Mouse (Mus musculus) thymus, adult 18-20 months (tissue): ENCODE results near the gene Cdc14b.

ENCODE experiments used
- DNase-seq, 2 experiments: peaks; one replicate each; pipeline ENCODE4 v3.0.0; 2022; ENCODE audit warnings: mixed read lengths in 2 of 2

The Cdc14b gene

GRCm38 (mm10) chr13:64235777-64236176 is 39.3 kb downstream of the Cdc14b start:
- no peak for DNase-seq

DNA sequence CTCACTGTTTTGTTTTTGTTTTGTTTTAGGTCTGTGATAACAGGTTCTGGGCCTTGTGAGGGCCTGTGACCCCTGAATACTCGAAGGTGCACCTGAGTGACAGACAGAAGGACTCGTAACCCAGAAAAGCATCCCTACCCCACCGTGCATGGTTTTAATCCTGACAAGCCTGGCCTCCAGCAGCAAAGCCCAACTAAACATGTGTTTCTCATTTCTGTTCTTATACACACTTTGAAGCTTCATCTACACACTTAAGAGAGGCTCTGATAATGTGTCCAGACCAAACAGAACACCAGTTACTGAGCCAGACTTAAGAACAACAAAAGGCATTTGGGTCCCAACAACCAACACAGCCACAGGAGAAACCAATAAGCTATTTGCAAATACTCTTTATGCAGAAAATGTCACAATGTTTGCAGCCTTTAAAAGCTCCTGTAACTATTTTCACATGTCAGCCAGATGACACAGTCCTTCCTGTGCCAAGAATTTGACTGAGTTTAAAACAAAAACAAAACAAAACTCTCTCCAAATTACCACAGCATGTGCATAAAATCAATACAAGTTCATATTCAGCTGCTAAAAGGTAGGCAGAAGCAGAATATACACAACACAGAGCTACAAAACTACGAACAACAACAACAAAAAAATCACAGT is 39.9 kb downstream of the Cdc14b start:
- no peak for DNase-seq

DNA sequence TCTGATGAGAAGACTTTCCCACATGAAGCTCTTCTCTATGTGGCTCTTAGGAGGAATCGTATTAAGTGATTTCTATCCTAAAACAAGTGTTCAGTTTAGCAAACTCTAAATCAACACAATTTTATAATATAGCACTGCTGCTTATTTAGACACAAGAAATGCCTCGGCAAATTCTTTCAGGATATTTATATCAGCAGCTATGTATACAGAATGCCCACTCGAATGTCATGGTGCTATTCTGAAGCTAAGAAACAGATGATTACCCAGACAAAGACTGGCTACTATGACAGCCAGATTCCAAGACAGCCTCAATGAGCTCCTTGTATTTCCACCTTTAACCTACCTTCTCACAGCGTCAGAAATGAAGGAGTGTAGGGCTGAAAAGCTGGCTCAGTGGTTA is 42.0 kb downstream of the Cdc14b start:
- DNase-seq = no peak

- no peak for DNase-seq
Measured at GRCm38 (mm10) chr13:64226725-64227124, 48.4 kb downstream of the Cdc14b start.

- no peak for DNase-seq
Measured at GRCm38 (mm10) chr13:64225738-64226137, 49.4 kb downstream of the Cdc14b start.

GRCm38 (mm10) chr13:64214891-64215290 is 60.2 kb downstream of the Cdc14b start:
- DNase-seq = no peak

DNA sequence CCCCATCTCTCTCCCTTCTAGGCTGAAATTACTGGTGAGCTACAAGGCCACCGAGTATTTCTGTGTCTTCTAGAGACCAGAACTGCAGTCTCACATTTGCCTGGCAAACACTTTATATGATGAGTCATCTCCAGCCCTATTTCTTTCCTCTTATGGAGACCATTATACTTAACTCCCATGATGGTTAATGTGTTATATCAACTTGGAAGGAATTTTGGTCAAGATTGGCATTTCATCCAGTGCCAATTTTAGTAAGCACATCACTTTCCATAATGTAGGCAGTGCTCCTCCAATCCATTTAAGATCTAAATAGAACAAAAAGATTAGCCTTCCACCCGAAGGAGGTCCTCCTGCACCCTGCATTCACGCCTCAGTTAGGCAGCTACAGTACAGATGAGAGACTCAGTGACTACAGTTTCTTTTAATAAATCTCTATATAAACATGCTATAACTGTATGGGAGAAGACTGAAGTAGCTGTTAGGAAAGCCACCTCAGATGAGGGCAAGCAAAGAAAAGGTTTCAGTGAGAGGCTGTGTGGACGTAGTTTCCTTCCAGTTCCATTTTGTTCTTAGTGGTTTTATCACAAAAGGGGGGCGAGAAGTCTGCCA is 63.0 kb downstream of the Cdc14b start:
- no peak for DNase-seq

DNA sequence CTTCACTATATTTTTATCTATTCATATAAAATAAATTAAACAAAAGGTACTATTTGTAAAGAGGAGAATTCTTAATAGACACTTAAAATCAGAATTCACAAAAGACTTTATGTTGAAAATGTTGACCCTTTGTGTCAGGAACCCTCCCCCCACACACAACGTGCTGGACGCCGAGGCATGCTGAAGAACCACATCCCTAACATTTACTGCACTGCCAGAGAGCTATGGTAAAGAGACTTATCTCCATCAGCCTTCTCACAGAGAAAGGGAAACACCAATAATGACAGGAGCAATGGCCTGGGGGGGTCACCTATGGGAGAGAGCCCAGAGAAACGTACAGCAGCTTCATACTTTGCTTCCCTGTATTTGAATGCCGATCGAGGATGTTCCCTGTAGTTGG is 66.9 kb downstream of the Cdc14b start:
- no peak for DNase-seq

DNA sequence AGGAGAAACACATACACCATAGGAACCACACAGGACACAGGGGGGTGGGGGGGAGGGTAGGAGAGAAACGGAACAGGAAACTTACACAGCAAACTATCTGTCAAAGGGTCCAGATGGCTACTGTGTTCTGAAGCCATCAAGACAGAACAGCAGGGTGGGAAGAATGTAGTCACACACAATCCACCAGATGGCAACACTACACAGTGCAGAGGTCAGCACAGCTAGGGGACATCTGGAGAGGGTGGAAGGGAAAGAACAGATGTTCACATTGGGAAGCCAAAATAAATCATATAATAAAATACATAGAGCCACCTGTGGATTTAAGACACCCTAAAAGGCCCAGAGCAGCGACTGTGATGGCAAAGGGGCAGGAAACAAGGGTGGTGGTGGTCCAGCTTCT is 69.9 kb downstream of the Cdc14b start:
- no peak for DNase-seq

DNA sequence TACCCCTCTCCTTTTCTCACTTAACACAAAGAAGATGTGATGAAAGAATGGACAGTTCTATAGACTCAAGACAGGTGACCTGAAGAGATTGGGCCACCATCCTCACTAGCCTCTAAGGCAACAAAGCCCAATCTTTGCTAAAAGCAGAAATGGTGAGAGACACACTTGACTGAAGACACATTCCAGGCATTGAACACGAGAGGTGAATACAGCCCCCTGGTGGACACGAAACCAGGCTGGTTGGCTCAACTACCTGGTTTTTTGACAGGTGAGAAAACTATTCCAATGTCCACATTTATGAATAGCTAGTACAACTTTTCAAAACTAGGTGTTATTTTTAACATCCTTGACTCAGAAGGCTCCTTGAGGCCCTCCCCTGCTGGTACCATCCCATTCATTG is 70.4 kb downstream of the Cdc14b start:
- DNase-seq = no peak

DNA sequence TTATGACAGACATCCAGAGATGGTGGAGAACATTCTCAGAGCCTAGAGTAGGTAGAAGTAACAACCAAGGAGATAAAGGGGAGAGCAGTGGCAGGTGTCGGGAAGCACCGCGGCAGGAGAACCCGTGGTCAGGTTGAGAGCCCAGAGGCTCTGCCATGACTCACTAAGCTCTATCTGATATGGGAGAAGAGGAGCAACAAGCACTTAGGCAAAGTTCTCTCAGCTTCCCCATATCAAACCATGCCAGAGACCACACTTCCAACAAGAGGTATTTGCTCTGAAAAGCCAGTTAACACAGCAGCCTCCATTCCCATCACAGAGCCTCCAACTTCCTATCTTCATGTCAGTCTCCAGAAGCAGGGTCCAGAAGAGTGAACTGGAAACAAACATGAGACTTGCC is 74.2 kb downstream of the Cdc14b start:
- DNase-seq = no peak

- no peak for DNase-seq
Measured at GRCm38 (mm10) chr13:64198310-64198709, 76.8 kb downstream of the Cdc14b start.

- DNase-seq = no peak
Measured at GRCm38 (mm10) chr13:64197899-64198298, 77.2 kb downstream of the Cdc14b start.

DNA sequence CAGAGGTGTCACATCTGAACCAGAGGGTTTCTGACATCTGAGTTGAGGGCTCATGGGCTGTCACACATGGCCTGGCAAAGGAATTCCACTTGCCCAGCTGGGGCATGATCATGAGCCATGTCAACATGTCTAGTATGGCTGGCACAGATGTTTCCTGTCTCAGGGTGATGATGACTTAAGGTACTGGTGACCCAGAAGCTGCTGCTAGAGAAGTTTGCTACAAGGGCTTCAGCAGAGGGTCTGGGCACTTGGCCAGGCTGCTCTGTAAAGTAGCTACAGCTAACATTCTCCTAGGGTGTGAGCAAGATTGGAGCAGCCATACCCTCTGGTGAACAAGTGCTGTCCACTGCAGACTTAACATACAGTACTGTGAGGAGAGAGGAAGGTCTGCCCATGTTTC is 88.0 kb downstream of the Cdc14b start:
- DNase-seq = no peak

DNA sequence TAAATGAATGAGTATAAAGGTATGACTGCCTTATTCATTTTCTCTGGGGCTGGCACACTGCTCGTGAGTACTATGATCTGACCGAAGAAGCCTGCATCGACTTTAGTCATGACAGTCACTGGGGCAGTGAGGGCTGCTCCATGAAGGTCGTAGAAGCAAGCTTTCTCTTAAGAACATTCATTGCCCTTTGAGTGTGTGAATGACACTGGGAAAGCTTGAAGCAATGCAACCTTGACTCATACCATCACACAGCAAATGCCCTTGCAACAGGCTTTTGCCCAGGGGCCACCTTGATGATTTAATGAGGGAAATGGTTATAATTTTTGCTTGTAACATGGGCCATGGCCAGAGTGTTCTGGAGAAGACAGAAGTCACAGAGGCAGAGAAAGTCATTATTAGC is 88.6 kb downstream of the Cdc14b start:
- no peak for DNase-seq

GRCm38 (mm10) chr13:64185586-64185985 is 89.5 kb downstream of the Cdc14b start:
- DNase-seq = no peak

DNA sequence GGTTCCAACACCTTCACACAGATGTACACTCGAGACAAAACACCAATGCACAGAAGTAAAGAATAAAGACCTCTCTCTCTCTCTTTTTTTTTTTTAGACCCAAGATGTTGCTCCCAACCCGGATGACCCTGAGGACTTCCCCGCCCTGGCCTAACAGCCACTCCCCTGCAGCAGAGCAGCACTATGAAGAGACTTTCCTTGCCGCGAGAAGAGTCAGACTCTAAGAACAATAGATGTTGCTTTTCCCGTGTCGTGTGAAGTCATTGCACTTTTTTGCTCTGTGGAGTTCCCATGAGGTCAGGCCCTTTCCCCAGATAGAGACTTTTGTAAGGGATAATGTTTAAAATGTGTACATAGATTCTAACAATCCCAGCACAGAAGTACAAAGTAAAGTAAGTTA is 89.9 kb downstream of the Cdc14b start:
- no peak for DNase-seq

DNA sequence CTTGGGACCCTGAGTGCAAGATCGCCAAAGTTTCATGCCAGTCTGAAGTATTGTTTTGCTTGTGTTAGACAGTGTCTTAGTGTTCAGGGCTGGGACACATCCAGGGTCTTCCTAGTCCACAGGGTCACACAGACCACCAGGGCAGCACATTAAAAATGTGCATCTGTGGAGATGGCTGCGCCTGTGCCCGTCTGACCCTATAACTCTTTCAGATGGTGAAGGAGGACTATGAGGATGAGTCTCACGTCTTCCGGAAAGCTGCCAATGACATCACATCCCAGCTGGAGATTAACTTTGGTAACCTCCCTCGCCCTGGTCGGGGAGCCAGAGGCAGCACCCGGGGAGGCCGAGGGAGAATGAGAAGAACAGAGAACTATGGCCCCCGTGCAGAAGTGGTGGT is 90.7 kb downstream of the Cdc14b start:
- DNase-seq = no peak

- no peak for DNase-seq
Measured at GRCm38 (mm10) chr13:64183583-64183982, 91.5 kb downstream of the Cdc14b start.

GRCm38 (mm10) chr13:64182091-64182490 is 93.0 kb downstream of the Cdc14b start:
- DNase-seq = no peak

- DNase-seq = peak in 1 of 2 experiments; percentile 20
Measured at GRCm38 (mm10) chr13:64180888-64181287, 94.2 kb downstream of the Cdc14b start.

DNA sequence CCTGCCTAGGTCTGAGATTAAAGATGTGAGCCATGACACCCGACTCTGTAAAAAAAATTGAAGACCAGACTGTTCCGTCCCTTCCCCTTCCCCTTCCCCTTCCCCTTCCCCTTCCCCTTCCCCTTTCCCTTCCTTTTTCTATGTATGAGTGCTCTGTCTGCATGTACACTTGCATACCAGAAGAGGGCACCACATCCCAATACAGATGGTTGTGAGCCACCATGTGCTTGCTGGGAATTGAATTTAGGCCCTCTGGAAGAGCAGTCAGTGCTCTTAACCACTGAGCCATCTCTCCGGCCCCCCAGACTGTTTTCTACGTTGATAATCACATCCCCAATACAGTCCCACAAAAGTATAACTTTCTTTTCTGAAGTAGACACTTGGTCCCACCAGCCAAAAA is 94.8 kb downstream of the Cdc14b start:
- no peak for DNase-seq

GRCm38 (mm10) chr13:64178746-64179652 is 96.1 kb downstream of the Cdc14b start:
- no peak for DNase-seq

- no peak for DNase-seq
Measured at GRCm38 (mm10) chr13:64178000-64178399, 97.1 kb downstream of the Cdc14b start.
